Mouse (Mus musculus): ENCODE data around the gene Ids.
"Not testable (repeated sequence)": the region's sequence is repeated elsewhere in the genome, so short reads cannot be mapped to it uniquely, and the experiment has no call there.

Ids gene

DNA sequence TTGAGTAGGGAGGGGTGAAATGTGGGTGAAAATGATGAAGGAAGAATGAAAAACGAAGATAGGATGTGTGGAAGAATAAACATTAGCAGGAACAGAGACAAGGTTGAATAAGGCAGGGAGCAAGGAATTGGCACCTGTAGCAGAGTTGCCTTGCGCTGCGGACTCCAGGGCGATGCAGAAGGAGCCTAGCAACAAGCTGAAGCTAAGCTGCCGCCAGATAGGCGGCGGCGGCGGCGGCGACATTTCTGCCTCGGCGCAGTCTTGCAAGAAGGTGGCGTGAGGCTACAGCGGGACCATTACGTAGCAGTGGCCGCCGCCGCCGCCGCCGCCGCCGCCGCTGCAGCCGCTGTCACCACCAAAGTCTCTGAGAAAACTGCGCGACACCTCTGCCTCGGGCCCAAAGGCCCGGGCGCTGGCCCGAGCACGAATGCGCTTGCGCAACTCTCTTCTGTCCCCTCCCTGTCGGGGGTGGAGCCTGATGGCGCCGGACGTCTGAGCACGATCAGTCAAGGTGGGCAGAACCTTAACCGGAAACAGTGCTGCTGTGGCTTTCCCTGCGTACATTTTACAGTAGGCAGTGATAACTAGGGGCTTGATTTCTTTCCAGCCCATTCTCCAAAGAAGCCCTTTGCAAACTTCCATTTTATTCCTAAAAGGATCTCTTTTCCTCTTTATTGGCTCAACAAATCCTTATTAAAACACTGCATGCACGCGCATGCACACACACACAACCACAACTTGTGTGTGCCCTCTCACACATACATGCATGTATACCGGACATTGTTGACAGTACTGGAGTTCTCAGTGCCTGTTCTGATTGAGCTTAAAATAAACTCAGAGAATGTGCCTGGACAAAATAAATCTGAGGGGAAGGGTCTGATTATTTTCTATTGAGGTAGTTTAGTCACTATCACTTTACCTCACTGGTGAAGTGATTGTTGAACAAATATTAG is at the start of gene Ids:
Gene Ids (minus strand): TSS at position 424 of the 953 bp plus-strand sequence.
- peak; percentile 77 for DNase-seq (ENCODE audit: low spot score in 2 of 2)

DNA sequence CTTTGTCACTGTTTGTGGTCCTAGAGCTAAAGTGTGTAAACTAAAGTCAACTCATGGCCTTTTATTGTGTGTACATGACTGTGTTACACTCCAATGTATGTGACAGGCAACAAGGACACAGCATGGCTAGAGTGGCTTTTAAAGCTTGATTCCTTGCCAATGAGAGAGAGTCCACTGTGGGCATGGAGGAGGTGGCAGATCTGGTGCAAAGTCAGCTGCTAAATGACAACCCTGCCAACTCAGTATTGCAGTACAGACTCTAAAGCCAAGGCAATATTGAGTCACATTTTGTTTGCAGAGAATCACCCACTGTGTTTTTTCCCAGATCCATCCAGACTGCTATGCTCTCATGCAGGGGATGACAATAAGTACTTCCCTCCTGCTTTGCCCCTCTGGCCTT is 27.8 kb upstream of the Ids start:
- not testable (repeated sequence) for DNase-seq (ENCODE audit: low spot score in 2 of 2)

DNA sequence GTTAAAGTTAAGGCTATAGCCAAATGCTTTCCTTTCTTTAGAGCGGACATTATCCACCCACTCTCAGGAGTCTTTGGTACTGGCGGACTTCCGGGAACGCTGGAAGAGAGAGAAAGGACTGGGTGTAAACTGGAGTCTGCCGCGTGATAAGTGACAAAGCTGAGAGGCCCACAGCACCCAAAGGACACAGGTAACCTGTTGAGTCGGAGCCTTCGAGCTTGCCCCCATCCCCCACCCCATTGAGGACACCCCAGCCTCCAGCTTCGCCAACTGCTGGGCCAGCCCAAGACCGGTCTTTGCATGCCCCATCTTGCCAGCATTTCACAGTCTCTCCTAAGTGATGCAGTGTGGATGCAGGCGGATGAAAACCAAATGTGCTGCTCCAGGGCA is 21.1 kb upstream of the Ids start:
- peak in 1 of 2 experiments; percentile 7 for DNase-seq (ENCODE audit: low spot score in 2 of 2)

DNA sequence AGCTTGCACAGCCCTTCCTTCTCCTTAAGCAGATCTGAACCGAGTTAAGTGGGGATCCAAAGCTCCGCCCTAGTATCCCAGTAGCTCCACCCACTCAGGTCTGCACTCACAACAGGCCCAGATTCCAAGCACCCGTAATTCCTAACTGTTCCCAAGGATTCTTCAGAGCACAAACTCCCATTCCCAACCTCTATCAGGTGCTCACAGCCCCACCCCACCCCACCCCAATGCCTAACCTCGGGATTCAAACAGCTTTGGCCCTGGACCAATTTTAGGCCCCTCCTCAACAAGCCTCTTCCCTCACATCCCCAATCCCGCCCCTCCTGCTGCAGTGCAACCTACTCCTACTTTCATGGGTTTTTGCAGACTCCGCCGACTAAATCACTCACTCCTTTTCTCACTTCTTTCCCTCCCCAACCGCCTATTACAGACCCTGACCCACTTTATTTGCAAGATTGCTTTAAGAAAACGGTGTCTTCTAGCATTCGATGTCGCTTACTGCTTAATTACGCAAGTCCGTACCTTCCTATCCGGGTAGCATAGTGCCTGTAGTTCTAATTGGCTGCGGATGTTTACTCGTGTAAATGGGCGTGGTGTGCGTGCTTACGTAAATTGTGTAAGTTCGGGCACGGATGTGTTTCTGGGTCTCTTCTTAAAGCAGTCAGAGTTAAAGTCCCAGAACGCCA is 20.5 kb upstream of the Ids start, which contains the start of gene 1110012L19Rik:
Gene 1110012L19Rik (plus strand): TSS at position 602 of the 686 bp plus-strand sequence.
- peak; percentile 67 to 81 for DNase-seq (ENCODE audit: low spot score in 2 of 2)

DNA sequence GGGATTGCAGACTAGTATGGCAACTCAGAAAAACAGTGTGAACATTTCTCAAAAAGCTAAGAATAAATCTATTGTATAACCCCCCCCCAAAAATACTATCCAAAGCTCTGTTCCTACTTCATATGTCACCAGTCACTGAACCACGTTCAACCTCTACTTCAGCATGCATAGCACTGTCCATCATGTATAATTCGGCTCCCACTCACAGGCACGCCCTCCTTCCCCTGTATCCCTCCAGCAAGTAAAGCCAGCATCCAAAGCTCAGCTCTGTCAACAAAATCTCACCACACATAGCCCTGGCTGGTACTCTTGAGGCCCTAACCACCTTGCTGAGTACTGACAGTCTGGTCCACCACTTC is 20.0 kb upstream of the Ids start:
- no peak for DNase-seq (ENCODE audit: low spot score in 2 of 2)

DNA sequence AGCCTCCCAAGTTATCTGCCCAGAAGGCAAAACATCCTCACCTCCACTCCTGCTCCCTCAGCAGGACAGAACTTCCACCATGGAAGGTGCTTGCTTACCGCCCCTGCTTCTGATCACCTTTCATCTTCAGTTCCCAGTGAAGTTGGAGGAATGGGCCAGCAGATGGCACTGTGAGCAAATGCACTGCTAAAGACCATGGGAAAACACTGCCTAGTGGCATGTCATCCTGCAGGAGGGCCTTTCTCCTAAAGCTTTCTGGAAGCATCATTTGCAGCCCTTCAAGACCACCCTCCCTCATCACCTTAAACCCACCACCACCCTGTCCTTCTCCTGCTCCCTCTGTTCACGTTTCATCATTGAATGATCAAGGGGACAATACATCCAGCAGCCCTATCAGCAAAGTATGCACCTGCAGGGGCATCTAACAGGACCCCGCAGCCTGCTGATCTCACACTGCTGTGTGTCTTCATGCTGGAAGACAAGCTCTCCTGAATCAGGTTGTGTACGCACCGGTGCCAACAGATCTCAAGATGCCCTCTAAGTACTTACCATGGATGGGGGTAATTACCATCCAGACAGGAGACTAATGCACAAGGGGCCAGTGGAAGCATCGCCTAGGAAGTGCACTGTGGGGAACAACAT is 9.7 kb upstream of the Ids start:
- not testable (repeated sequence) for DNase-seq (ENCODE audit: low spot score in 2 of 2)

DNA sequence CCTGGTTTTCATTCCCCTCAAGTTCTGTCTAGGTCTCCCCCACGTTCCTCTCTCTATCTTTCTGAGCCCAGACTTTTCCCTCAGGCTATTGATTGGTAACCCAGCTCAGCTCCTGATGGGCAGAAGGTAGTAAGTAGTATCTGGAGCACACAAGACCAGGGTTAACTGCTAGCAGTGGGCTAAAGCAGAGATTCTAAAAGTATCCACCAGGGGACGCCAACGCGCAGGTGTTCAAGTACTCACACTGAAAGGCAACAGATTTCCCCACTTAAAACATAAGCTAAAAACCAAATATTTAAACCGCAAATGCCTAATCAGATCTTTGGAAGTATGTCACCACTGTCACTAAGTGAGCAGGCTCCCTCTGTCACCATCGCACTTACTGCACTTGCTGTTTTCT is 4.9 kb upstream of the Ids start:
- not testable (repeated sequence) for DNase-seq (ENCODE audit: low spot score in 2 of 2)

DNA sequence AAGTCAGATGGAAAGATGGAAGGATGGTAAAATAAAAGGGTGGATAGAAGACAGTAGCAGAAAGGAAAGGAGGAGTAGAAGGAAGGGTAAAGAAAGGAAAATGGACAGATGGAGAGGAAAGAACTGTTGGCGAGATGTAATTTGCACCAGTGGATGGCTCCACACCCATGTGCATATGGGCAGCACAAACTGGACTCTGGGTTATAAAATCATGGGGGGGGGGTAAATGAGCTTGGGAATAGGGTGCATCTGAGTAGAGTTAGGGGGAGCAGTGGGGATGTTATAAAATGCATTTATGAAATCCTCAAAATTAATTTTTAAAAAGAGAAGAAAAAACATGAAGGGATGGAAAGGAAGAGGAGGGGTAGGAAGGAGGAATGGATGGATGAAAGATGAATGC is 682 bp downstream of the Ids start:
- no peak for DNase-seq (ENCODE audit: low spot score in 2 of 2)

DNA sequence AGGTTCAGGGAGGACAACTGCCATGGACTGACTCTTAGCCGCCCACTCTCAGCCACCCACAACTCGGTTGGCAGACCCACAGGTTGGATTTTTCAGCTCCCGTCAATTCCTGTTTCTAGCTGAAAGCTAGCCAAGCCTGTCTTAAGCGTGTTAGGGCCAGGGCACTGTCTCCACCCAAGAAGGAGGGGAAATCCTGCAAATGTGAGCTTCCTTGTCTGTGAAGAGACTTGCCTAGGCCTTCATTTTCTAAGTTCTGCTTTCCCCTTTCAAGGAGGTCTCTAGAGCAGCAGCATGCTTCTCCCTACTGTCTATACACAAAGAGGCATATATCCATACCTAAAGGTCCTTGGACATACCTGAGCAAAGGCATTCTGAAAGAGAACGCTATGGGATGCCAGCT is 1.4 kb downstream of the Ids start:
- DNase-seq (ENCODE audit: low spot score in 2 of 2): no peak

DNA sequence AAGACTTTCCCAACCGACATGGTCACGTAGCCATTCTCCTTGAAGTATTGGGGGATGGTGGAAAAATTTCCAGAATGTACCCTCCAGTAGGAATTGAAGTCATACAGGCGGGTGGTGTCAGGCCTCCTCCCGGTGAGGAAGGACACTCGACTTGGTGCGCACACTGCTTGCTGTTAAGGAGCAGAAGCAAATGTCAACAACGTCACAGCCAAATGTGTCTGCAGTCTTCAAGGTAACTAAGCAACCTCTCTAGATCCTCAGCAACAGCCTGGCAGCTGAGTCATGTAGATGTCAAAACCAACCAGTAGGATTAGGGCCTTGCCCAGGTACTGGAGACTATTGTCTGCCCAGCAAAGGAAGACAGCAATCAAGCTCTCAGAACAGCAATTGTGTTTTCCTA is 1.9 kb downstream of the Ids start:
- peak in 1 of 2 experiments; percentile 5 for DNase-seq (ENCODE audit: low spot score in 2 of 2)

DNA sequence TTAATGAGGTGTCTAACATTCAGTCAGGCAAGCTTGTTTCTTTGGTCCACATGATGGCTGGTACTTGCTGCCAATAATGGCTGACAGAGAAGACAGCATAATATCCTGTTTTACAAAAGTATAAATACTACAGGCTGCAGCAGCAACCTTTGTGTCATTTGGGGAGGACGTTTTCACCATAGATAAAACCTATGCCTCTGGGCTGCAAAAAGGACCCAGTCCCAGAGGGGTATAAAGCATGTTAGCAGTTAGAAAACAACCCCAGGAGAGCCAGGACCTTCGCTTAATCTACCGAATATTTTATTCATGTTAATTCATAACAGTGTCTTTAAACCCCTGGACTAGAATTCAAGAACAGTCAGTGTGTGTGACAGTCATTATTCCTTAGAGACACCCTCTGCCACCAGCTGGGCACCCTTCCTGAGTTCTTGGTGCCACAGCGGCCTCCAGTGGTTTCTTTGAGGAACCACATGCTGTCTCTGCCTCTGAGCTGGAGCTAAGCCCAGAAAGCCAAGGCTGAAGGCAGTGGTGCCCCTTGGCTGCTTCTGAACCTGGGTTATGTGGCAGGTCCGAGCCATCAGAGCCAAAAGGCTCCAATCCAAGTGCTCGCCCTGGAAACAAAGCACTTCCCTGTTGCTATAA is 34.6 kb downstream of the Ids start:
- peak; percentile 9 to 37 for DNase-seq (ENCODE audit: low spot score in 2 of 2)

DNA sequence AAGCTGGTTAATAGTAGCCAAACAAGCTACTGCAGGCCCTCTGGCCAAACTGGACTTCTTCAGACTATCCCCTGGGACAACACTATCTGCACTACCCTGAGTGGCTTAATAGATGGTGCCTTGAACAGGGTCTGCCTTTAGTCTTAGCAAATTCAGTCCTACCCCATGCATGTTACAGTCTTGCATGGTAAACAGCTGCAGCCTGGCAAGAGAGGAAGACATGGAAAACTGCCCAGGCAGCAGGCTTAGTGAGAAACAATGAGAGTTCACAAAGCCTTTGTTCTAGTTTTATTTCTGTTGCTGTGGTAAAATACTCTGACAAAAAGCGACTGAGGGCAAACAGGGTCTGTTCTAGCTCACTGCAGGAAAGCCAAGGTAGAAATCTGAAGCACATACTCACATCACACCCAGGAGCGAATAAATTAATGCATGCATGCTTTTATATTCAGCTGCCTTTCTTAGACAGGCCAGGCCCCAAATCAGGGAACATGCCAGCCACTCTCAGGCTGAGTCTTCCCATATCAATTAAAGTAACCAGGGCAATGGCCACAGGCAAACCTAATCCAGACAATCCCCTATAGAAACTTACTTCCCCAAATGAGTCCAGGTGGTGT is 36.2 kb downstream of the Ids start:
- no peak for DNase-seq (ENCODE audit: low spot score in 2 of 2)

DNA sequence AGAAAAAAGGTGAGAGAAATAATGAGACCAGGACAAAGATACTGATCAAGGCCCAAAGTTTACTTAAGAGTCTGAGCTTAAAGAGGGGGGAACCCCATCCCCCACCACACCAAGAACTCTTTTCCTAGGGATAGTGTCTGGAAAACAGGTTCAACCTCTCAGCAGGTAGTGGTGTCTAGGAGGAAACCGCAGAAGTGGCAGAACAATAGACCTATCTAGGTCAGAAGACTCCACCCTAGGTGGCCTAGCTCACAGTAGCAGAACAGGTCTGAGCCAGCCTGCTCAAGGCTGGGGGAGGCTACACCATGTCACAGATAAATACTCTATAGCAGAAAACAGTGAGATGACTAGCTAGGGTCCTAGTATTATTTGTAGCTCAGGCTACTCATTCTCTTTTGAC is 37.2 kb downstream of the Ids start:
- DNase-seq (ENCODE audit: low spot score in 2 of 2): no peak

DNA sequence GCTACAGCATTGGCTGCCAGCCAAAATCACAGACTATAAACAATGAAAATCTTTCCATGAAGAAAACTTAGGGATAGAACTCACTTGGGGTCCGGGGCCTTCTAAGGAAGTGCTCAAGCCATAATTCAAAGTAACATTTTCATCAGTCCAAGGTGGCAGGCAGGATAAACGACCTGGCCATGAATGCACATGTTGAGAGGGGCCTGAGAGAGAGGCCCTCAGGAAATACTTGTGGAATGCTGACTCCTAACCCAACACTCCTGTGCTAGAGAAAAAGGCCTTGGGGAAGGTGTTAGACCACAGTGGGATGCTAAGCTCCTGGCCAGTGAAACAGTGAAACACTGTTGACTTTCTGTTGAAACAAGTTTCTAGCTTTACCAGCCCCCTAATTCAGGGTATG is 45.6 kb downstream of the Ids start:
- DNase-seq (ENCODE audit: low spot score in 2 of 2): no peak

DNA sequence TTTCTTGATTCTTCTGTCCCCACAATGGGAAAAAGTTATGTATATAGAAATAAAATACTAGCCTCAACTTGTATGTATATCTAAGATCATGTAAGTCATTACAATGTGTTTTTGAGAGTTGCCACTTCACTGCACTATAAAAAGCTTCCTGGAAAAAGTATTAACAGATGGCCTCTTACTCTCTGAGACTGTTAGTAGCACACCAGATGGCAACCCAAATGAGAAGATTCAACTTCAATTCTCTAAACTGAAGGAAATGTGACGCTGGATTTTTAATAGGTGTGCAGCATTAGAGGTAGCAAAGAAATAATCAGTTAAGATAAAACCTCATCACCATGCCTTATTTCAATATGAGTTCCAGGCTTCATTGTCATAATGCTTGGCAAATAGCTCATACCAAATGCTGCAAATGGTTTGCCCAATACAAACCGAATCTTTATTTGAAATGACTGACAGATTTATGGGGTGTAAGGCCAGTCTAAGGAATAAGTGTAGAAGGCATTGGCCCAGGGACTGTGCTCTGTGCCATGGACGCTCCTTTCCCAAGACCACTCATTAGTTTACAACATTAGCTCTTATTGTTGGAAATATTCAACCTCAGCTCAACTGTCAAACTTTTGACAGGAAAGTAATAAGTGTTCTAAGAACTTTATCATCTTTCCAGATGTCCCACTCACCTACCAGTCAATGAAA is 49.8 kb downstream of the Ids start:
- DNase-seq (ENCODE audit: low spot score in 2 of 2): no peak

All from right cerebral cortex, postnatal 36 days (tissue).